Mouse (Mus musculus) fibroblast of lung, adult 2 months (primary cell): ENCODE measurements around the gene Trh.

ENCODE experiments used
- DNase-seq: peaks from one replicate; pipeline ENCODE4 v3.0.0-alpha.2; 2011; ENCODE audit warnings: low read depth

Trh gene

DNA sequence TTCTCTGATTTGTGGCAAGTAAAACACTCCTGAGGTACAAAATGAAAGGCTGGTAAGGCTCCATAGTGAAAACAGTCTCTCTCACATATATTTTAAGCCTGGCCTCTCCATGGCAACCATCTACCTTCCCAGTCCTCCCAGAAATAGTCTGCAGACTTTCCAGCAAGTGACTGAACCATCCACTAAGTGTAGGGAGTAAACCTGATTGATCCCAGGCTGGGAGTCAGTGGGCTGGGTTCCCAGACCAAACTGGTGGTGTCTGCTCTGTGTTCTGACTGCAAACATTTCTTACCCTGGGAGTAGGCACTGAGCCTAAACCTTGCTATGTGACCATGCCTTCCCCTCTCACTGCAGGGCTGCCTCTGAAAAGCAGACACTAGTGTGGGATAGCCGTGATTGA lies 19.5 kb downstream of the Trh start:
- DNase-seq = no peak

DNA sequence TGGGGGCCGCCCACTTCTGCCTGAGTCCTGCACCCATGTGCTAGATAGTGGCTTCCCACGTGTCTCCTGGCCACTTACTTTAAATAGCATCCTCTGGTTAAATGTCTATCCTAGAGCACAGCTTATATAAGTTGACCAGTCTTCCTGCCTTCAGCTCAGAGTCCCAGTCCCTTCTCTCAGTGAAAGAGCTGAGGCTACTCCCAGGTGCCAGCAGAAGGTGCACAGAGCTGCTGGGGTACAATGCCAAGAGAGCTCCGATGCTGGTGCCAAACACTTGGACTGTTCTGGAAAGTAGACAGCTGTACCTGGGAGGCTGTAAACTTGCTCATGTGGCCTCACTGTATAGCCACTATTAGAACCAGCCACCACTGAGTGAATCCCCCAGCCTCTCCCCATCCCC lies 22.4 kb downstream of the Trh start:
- DNase-seq = no peak

DNA sequence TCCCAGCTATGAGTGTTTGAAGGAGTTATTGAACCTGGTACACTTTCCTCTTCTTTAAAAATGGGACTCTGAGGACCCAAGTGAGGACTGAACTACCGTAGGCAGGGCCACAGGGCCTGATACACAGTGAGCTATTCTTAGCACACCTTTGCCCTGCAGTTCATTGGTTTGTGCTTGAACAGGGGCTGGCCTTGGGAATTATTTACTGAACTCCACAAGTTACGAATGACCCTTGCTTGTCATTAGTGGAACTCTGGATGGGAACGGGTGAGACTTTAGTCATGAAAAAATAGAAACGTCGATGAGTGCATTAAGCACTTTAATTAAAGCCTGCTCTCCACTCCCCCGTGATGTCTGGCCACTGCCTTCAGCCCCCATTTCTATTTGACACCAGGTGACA lies 22.8 kb downstream of the Trh start:
- no peak for DNase-seq

DNA sequence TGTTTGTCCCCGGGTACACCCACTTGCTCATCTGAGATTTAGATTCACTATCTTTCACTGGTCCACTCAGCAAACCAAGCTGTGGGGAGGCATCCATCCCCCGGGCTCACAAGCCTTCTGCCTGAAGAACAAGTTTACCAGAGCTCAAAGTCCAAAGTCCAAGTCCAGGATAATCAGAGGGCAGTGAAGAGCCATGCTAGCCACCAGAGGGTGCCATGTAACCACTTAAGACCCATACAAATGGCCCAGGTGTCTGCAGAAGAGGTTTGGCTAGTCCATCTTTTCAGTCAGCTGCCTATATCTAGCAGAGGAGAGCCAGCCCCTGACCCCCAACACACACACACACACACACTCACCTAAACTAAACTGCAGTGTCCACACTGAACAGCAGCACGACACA lies 25.0 kb downstream of the Trh start:
- no peak for DNase-seq

DNA sequence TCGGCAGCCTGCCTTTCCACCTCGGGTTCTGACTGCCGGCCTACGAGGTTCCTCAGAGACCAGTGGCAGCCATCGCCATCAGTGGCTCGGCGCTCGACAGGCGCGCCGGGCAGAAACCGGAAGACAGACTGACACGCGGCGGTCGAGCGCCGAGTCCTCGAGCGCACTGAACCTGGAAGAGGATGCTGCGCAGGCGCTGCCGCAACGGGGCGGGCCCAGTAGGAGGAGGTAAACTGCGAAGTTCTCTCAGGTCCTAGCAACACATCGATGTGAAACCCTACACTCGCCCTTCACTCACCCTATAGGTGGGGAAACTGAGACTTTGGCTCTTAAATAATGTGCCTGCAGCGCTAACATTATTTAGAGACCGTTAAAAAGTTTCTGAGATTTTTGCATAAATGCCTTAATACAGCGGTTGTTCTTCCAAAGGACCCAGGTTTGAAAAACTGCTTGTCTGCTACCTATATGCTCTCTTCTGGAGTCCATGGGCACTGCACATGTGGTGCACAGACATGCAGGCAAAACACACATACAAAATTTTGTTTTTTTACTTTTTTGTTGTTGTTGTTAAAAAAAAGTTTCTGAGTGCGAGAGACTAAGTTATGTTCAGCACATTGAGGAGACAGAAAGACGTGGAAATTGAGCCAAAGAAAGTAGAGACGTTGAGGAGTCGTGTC lies 29.5 kb downstream of the Trh start, which contains the start of gene Rbsn:
Gene Rbsn (minus strand): TSS at position 153 of the 677 bp plus-strand sequence.
- peak; percentile 88 for DNase-seq

DNA sequence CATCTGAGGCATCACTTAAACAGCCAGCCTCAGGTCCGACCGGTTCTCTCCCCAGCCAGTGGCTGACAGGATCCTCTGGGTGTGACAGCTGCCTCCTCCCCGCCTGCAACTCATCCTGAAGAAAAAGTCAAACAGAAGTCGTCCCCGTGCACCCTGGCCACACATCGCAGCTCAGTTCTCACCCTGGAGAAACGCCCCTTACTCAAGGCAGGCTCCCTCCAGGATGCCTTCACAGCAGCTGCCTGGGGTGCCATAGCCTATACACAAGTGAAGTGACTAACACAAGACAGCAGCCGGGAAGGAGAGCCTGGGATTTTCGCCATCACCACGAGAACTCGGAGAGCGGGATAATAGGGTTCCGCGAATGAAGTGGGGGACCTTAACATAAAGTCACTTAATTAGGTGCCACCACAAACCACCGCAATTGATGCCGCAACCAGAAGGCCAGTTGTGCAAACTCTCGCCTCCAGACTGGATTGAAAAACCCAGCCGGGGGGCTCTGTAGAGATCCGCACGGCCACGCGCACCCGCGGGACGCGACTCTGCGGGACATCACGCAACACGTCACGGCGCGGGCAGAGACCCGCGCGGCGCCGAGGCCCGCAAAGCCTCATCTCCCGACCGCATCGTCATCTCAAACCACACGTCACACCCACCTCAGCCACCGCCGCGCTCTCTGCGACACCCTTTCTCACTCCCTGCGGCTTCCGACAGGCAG lies 30.2 kb downstream of the Trh start:
- no peak for DNase-seq

DNA sequence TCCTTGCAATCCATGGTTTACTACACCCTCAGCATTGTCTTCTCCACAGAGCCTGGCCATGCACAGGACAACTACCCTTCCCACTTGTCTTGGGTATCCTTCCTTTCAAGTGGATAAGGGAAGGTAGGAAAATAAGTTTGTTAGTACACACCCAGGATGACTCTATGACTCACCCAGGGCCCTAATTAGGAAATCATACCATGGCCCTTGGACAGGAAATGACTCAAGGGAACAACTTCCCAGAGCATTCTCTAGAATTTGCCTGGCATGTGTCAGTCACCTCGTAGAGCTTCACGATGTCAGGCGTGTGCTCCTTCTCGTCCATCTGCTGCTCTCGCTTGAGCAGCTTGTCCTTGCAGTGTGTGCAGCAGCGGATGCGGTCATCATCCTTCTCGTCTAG lies 45.0 kb downstream of the Trh start:
- DNase-seq = no peak
